Mouse (Mus musculus): Measurements from ENCODE around the gene Klhl29.
"Not testable (repeated sequence)": the region's sequence is repeated elsewhere in the genome, so short reads cannot be mapped to it uniquely, and the experiment has no call there.

The Klhl29 gene

GRCm38 (mm10) chr12:5358497-5358896 is 17.0 kb downstream of the Klhl29 start:
- no peak for DNase-seq (ENCODE audit: low spot score)

GRCm38 (mm10) chr12:5353416-5353815 is 22.1 kb downstream of the Klhl29 start:
- DNase-seq (ENCODE audit: low spot score): no peak

GRCm38 (mm10) chr12:5352771-5353170 is 22.7 kb downstream of the Klhl29 start:
- no peak for DNase-seq (ENCODE audit: low spot score)

GRCm38 (mm10) chr12:5350491-5351285 is 24.8 kb downstream of the Klhl29 start:
- no peak for DNase-seq (ENCODE audit: low spot score)

GRCm38 (mm10) chr12:5345088-5345487 is 30.4 kb downstream of the Klhl29 start:
- no peak for DNase-seq (ENCODE audit: low spot score)

GRCm38 (mm10) chr12:5344457-5344856 is 31.0 kb downstream of the Klhl29 start:
- DNase-seq (ENCODE audit: low spot score): not testable (repeated sequence)

GRCm38 (mm10) chr12:5340151-5340603 is 35.3 kb downstream of the Klhl29 start:
- DNase-seq (ENCODE audit: low spot score): no peak

- no peak for DNase-seq (ENCODE audit: low spot score)
Observed at GRCm38 (mm10) chr12:5336927-5337712, 38.4 kb downstream of the Klhl29 start.

GRCm38 (mm10) chr12:5336331-5336730 is 39.2 kb downstream of the Klhl29 start:
- no peak for DNase-seq (ENCODE audit: low spot score)

- no peak for DNase-seq (ENCODE audit: low spot score)
Observed at GRCm38 (mm10) chr12:5334956-5335355, 40.5 kb downstream of the Klhl29 start.

GRCm38 (mm10) chr12:5334175-5334574 is 41.3 kb downstream of the Klhl29 start:
- no peak for DNase-seq (ENCODE audit: low spot score)

GRCm38 (mm10) chr12:5331810-5332484 is 43.5 kb downstream of the Klhl29 start:
- no peak for DNase-seq (ENCODE audit: low spot score)

GRCm38 (mm10) chr12:5330496-5331070 is 44.9 kb downstream of the Klhl29 start:
- no peak for DNase-seq (ENCODE audit: low spot score)

- DNase-seq (ENCODE audit: low spot score): no peak
Observed at GRCm38 (mm10) chr12:5322444-5323087, 52.9 kb downstream of the Klhl29 start.

- no peak for DNase-seq (ENCODE audit: low spot score)
Observed at GRCm38 (mm10) chr12:5321017-5321416, 54.5 kb downstream of the Klhl29 start.

- DNase-seq (ENCODE audit: low spot score): no peak
Observed at GRCm38 (mm10) chr12:5319359-5319973, 56.0 kb downstream of the Klhl29 start.

- DNase-seq (ENCODE audit: low spot score): no peak
Observed at GRCm38 (mm10) chr12:5316029-5316567, 59.4 kb downstream of the Klhl29 start.

GRCm38 (mm10) chr12:5307923-5308322 is 67.6 kb downstream of the Klhl29 start:
- DNase-seq (ENCODE audit: low spot score): no peak

- DNase-seq (ENCODE audit: low spot score): no peak
Observed at GRCm38 (mm10) chr12:5305466-5305865, 70.0 kb downstream of the Klhl29 start.

- no peak for DNase-seq (ENCODE audit: low spot score)
Observed at GRCm38 (mm10) chr12:5303912-5304311, 71.6 kb downstream of the Klhl29 start.

- DNase-seq (ENCODE audit: low spot score): no peak
Observed at GRCm38 (mm10) chr12:5303100-5303499, 72.4 kb downstream of the Klhl29 start.
